Comparison of ENCODE assay signal across 8 mouse cellular contexts in the genomic region with DNA sequence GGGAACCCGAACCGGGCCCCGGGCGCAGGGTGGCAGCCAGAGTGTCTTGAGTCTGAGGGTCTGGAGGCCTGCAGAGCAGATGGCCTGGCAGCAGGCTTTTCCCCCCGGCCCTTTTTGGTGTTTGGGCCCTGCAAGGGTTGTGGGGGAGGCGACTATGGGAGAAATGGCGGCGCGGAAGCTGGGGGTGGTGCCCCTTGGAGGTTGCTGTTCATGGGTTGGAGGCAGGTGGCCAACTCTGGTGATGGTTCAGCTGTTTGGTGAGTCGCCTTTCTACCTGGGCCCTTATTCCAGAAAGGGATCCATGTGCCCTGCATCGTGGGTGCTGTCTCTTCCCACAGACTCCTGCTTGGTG. TPM values are rescaled to one million over a fixed set of nuclear protein-coding genes. Genes with fewer than 3 reads are reported as not detected.
DNase-seq lines count a peak whose midpoint lies in the region; ATAC-seq lines count a peak whose summit lies in the region.

No protein-coding gene starts in this region.

- no peaks in the 10 kb centered on the region for H3K4me1 ChIP-seq in heart, embryonic 15.5 days (replicated peaks)

- peaks cover 16% of the 10 kb centered on the region for H3K36me3 ChIP-seq in heart, embryonic 15.5 days
- no peaks in the 10 kb centered on the region for H3K36me3 ChIP-seq in macrophage (ENCODE audit: inconsistent target)

- H3K79me2 ChIP-seq in macrophage (ENCODE audit: inconsistent target): no peaks in the 10 kb centered on the region

- DNase-seq in gastrocnemius, postnatal 14 days: peak; percentile 13
- no peak for DNase-seq in gastrocnemius, adult 8-10 months (ENCODE audit: low spot score in 2 of 2)
- DNase-seq in NIH3T3 (ENCODE audit: low read depth): peak; percentile 62
- DNase-seq in embryo, embryonic 10.5 days (ENCODE audit: low spot score): peak; percentile 31
- DNase-seq in kidney, postnatal 36 days: peak; percentile 4 to 41
- peak; percentile 22 for DNase-seq in right cerebral cortex, postnatal 4 days

- ATAC-seq in heart, embryonic 15.5 days (replicated peaks; ENCODE audit: insufficient number of reproducible peaks, insufficient read depth, low FRiP score, low read depth): peak; percentile 27; the same call in 1 of the 2 replicates

- WGBS in heart, embryonic 15.5 days: 10% methylated on average over 11 of the region's 11 CpGs
- 33% methylated on average over 10 of the region's 11 CpGs for WGBS in macrophage (ENCODE audit: missing documents)

- H3K27ac ChIP-seq in heart, embryonic 15.5 days: peak overlapping the region; percentile 80
- no peak overlapping the region for H3K27ac ChIP-seq in macrophage

- H3K4me2 ChIP-seq in heart, embryonic 15.5 days: peak overlapping the region; percentile 63

- intact Hi-C loops in gastrocnemius, postnatal 14 days (cut with DNase I; ENCODE audit: low total_unique reads): no loop called here

- H3K27me3 ChIP-seq in heart, embryonic 15.5 days: no peaks in the 10 kb centered on the region

- peak overlapping the region; percentile 78 for H3K9ac ChIP-seq in heart, embryonic 15.5 days

- no peaks in the 10 kb centered on the region for H3K9me3 ChIP-seq in heart, embryonic 15.5 days (replicated peaks)

- peak overlapping the region; percentile 76 for H3K4me3 ChIP-seq in heart, embryonic 15.5 days
- H3K4me3 ChIP-seq in macrophage (ENCODE audit: inconsistent target): peak overlapping the region; percentile 20; the same call in 1 of the 2 replicates

RNA-seq across cellular contexts. Expression of gene Gprasp2, which starts 47.4 kb away (rescaled TPM):
- total RNA-seq in gastrocnemius, postnatal 14 days (2021): 1 to 10 TPM; 1.4 to 2.1 TPM
- 1 to 10 TPM in 3 of 4 experiments, under 1 TPM in 1; 0.76 to 2.5 (median 1.9) TPM for total RNA-seq in gastrocnemius, adult 8-10 months (2022)
- 17.6 and 22.7 TPM in 2 replicates for polyA plus RNA-seq in heart, embryonic 15.5 days (2015; fragmentation: Nextera tagmentation; extraction: Ambion mirVana)
- 1 to 10 TPM in 15 of 26 experiments, under 1 TPM in 1, not detected in 10; 0.94 to 3.8 (median 2.3) TPM for total RNA-seq in macrophage (2018; cell fraction: chromatin; rRNA removed)
- under 1 TPM in 2 of 26 experiments, not detected in 24; 0.19 to 0.56 TPM for total RNA-seq in macrophage (2018; cell fraction: cytosol; rRNA removed)
- 1 to 10 TPM in 4 of 26 experiments, under 1 TPM in 1, not detected in 21; 0.85 to 2.2 (median 1.1) TPM for total RNA-seq in macrophage (2018; cell fraction: nucleus; rRNA removed)
- not detected in 3 replicates for polyA plus RNA-seq in macrophage (2018)

Comparison
In these comparisons a context has a peak if more than half of its experiments do, and no peak if none do; other contexts are left out.
1. DNase-seq: peak in gastrocnemius, postnatal 14 days (single experiment), NIH3T3 (single experiment), embryo, embryonic 10.5 days (single experiment), kidney, postnatal 36 days (2 of 2) and right cerebral cortex, postnatal 4 days (single experiment); none in gastrocnemius, adult 8-10 months (0 of 2).